Mouse (Mus musculus): ENCODE results near the gene Olfr1252.

Olfr1252 gene

GRCm38 (mm10) chr2:89724912-89725311, at the start of gene Olfr1252:
TSS of gene Olfr1252 (minus strand) at chr2:89725012.
- DNase-seq (ENCODE audit: low spot score): no peak

- DNase-seq (ENCODE audit: low spot score): no peak
Measured at GRCm38 (mm10) chr2:89756990-89757389, 32.2 kb upstream of the Olfr1252 start, which contains the start of gene Olfr1253. TSS of gene Olfr1253 (minus strand) at chr2:89757090.

- no peak for DNase-seq (ENCODE audit: low spot score)
Measured at GRCm38 (mm10) chr2:89691980-89692379, 32.8 kb downstream of the Olfr1252 start.

- no peak for DNase-seq (ENCODE audit: low spot score)
Measured at GRCm38 (mm10) chr2:89671836-89672235, 53.0 kb downstream of the Olfr1252 start, which contains the start of gene Olfr1251. TSS of gene Olfr1251 (minus strand) at chr2:89671936.
